Mouse (Mus musculus): ENCODE measurements around the gene Gid8. TPM values are rescaled to one million over a fixed set of nuclear protein-coding genes. Genes with fewer than 3 reads are reported as not detected.
"Not testable (repeated sequence)": the region's sequence is repeated elsewhere in the genome, so short reads cannot be mapped to it uniquely, and the experiment has no call there.

Gid8 gene
- total RNA-seq, 2 experiments from 2014 or later: 57.5 to 60.0 TPM

DNA sequence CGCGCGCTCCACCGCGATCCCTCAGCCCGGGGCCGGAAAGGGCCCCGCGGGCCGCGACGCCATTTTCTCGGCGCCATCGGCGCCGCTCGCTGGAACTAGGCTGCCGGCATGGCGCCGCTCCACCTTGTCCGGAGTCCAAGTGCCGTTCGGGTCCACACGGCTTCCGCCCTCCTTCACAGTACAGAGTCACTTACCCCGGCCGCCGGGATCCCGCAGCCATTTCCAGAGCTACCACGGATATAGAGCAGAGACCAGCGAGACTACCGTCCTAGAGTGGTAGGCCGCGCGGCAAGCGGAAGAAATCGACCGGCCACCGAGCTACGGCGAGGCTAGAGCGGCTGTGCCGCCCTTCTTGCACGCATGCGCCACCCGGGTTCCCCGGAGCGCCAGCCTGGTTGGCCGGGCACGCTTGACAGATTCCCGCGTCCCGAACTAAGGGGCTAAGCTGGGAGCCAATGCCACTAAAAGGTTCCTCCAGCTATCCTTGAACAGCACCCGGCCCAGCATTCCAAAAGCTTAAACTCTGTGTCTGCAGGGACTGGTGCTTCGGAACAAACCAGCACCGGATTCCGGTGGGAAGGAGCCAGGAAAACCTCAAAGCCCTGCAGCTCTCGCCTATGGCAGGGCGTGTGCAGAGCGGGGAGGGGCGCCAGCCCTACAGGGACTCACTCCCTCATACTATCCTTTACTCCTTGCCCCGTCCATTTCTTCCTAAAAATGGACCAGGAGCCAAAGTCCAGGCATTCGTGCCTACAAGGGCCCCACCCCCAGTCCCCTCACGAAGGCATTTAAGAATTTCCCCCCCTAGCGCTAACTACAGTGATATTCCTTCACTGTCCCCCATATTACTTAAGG is 7.9 kb upstream of the Gid8 start:
- Histone ChIP-seq H3K4me3 (peak overlapping the region; percentile 74), H3K27ac (peak overlapping the region; percentile 96)
- TF ChIP-seq CTCF (conservative IDR thresholded peaks at IDR 0.05): no peak
- peak; percentile 90 to 93 for DNase-seq (ENCODE audit: low spot score in 2 of 2)

DNA sequence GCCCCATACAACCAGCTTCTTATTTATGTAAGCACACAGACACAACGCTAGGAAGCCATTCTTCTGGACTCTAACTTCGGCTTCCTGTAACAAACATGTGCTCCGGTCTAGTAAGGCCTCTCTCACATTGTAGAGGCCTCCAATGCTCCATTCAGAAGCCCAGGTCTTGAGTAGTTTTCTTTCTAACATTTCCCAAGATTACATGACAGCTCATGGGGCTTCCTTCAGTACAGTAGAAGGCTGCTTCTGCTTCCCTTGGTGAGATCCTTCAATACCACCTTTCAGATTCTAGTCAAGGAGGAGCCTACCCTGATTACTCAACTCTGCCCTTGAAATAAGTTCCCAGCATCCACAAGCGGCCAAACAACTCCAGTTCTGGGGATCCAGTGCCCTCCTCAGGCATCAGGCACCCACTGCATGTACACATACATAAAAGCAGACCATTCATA is 7.2 kb upstream of the Gid8 start:
- Histone ChIP-seq H3K4me3 (peak overlapping the region; percentile 74), H3K27ac (peak overlapping the region; percentile 96)
- TF ChIP-seq CTCF (conservative IDR thresholded peaks at IDR 0.05): 0 out of 2 replicates have a peak, but pooled peaks have one; percentile 17
- no peak for DNase-seq (ENCODE audit: low spot score in 2 of 2)

DNA sequence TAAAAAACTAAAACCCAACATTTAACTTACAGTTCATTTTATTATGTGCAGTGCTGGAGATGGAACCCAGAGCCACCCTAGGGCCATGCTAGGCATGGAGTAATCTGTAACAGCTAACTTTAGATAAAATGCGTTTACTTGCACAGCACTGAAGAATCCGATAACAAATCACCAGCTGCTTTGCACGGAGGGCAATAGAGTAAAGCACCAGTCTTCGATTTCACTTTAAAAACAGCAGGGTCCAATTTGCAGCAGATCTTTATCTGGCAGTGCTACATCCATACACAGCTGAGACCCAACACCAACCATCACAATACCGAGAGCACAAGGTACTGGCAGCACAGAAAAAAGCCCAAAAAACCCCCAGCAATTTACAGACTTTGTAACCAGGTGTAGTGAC is 6.7 kb upstream of the Gid8 start:
- Histone ChIP-seq H3K27ac (no peak overlapping the region), H3K4me3 (no peak overlapping the region)
- no peak for DNase-seq (ENCODE audit: low spot score in 2 of 2)
- no peak for TF ChIP-seq CTCF (conservative IDR thresholded peaks at IDR 0.05)

DNA sequence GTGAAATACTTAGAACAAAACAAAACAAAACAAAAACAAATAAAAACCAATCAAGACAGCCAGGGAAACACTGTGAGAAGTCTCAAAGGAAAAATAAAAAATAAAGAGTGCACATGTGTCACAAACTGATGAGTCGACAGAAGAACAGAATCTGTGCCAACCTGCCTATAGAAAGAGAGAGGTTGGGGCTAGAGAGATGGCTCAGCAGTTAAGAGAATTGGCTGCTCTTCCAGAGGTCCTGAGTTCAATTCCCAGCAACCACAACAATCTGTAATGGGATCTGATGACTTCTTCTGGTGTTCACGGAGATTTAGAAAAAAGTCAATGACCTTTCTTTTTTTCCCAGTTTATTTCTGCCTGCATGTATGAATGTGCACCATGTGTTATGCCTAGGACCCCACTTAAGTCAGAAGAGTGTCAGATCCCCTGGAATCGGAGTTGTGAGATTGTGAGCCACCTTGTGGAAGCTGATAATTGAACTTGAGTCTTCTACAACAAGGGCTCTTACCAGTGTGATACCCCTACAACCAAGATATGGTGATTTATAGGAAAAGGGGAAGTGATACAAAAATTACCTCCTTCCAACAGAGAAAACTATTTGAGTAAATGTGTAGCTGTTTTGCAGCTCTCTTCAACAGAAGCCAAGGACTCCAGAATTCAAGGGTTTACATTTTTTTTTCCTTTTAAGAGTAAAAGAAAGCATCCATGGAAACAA is 6.1 kb upstream of the Gid8 start:
- no peak for TF ChIP-seq CTCF (conservative IDR thresholded peaks at IDR 0.05)
- Histone ChIP-seq H3K4me3 (no peak overlapping the region), H3K27ac (no peak overlapping the region)
- DNase-seq (ENCODE audit: low spot score in 2 of 2): no peak

DNA sequence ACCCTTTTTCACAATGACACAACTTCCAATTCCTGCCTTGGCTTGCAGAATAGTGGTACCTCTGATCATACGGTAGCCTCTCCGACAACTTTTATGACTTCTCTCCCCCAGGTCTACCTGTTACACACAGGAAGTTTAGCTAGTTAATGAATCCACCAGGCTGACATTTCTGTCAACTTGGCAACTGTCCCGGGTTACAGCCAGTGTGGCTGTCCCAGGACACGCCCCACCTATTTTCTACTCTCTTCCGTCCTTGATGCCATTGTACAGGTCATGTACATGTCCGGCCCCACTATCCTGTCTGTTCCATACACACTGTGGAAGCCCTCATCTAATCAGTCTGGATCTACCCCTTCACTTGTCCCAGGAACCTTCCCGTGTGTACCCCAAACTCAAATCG is 5.3 kb upstream of the Gid8 start:
- Histone ChIP-seq H3K4me3 (no peak overlapping the region), H3K27ac (no peak overlapping the region)
- TF ChIP-seq CTCF (conservative IDR thresholded peaks at IDR 0.05): no peak
- no peak for DNase-seq (ENCODE audit: low spot score in 2 of 2)

DNA sequence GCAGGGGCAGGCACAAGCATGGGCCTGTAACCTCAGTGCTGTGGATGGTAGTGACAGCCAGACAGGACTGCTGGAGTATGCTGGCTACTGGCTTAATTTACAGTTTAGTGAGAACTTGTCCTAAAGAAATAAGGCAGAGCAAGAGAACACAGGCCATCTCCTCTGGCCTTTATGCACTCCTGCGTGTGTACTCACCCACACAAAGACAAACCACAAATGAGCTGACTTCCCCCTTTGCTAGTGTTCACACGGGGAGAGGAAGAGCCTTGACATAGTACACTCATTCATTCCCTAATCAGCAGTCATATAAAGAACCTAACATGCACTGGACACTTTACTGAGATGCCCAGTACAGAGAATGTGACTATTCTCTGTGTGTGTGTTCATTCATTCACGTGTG is 4.9 kb upstream of the Gid8 start:
- DNase-seq (ENCODE audit: low spot score in 2 of 2): no peak
- TF ChIP-seq CTCF (conservative IDR thresholded peaks at IDR 0.05): no peak
- H3K27ac ChIP-seq: no peak overlapping the region
- H3K4me3 ChIP-seq: no peak overlapping the region

DNA sequence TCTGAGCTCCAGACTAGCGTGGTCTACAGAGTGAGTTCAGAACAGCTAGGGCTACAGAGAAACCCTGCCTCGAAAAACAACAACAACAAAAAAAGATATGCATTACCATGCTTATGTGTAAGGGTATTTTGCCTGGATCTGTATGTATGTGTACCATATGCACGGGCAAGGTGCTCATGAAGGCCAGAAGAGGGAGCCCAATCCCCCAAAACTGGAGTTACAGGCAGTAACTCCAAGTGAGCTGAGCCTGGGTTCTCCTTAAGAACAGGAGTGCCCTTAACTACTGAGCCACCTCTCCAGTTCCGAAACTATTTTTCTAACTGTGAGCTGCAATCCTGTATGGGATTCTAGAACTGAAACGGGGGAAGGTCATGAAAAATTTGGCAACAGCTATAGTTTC is 3.9 kb upstream of the Gid8 start:
- H3K4me3 ChIP-seq: no peak overlapping the region
- peak; percentile 39 for TF ChIP-seq CTCF (conservative IDR thresholded peaks at IDR 0.05)
- DNase-seq (ENCODE audit: low spot score in 2 of 2): no peak
- H3K27ac ChIP-seq: no peak overlapping the region

DNA sequence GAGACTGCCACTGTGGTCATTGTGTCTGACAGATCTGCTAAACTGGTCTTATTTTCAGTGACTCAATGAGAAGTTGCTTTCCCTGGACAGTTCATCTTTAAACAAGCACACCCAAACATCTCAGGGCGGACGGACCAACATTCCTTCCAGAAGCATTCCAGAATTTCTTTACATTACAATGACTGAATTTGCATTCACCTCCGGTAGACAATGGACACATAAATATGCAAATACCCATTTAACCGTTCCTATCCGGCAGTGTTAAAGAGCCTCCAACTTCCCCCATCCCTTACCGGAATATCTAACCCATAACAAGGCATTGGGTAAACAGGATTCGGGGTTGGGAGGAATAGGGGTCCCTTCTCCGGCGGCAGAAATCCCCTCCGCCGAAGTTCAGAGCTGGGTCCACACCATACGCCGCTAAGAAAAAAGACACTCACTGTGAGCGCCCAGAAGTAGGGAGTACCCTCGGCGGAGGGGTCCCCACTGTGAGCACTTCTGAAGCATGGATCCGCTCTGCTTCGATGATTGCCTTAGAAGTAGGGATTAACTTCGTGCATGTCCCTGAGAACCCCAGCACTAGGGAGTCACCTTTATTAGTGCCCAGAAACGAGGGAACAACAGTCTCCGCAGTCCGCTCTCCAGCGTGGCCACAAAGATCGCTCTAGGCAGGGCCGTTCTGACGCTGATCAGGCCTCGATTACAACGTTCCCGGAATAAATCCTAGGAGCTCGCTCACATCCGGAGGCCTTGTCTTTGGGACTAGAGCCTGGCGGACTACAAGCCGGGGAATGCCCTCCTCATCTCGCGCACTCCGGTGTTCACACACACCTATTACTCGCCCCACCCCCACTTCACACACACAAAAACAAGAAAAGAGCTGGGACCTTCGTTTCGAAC is 644 bp upstream of the Gid8 start:
- TF ChIP-seq CTCF (conservative IDR thresholded peaks at IDR 0.05): no peak
- DNase-seq (ENCODE audit: low spot score in 2 of 2): no peak
- Histone ChIP-seq H3K4me3 (peak overlapping the region; percentile 99), H3K27ac (peak overlapping the region; percentile 99)

DNA sequence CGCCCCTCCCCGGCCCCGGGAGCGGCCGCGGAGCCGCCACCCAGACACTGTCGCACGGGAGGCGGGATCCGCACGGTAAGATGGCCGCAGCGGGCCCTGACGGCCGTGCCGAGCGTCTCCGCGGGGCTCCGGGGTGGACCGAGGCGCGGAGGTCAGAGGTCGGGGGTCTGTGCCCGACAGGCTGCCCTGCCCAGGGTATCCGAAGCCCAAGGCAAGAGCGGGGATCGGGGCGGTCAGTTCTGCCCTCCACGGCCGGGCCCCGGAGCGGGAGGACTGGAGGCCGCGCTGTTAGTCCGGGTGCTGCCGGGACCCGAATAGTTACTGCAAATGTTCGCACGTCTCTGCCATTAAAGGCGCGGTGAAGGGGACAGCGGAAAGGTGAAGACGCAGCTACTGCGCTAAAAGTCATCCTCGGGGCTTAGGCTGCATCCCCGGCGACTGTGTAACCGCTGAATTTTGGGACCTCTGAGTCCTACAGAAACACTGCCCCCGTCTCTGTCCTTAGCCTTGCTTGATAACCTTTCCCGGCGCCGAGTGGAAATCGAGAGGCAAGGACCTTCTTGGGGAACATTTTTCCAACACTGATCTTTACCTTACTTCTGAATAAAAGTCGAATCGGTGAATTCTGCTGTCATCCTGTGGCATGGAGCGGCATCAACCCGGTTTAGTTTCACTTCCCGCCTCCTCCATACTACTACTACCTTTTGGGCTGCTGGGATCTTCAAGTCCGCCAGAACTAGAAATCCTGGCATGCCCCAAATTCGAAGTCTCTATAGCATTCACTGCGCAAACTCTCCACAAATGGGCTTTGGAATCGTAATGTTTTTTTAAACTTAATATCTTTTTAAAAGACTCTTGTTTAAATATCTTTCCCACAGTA is 599 bp downstream of the Gid8 start:
- DNase-seq (ENCODE audit: low spot score in 2 of 2): no peak
- peak; percentile 11 for TF ChIP-seq CTCF (conservative IDR thresholded peaks at IDR 0.05)
- H3K27ac ChIP-seq: peak overlapping the region; percentile 99
- H3K4me3 ChIP-seq: peak overlapping the region; percentile 99

DNA sequence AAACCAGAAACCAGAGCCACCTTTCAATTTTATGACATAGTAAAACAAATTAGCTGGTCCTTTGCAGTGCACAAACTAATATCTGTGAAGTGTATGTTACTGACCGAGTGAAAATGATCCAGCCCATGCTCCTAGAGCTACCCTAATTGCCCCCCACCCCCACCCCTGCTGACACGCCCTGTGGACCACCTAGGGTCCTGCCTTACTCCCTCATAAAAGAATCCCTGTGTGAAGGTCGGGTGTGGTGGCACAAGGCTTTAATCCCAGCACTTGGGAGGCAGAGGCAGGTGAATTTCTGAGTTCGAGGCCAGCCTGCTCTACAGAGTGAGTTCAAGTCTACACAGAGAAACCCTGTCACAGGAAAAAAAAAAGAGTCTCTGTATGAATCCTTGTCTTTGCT is 1.6 kb downstream of the Gid8 start:
- DNase-seq (ENCODE audit: low spot score in 2 of 2): no peak
- Histone ChIP-seq H3K4me3 (peak overlapping the region; percentile 99), H3K27ac (no peak overlapping the region)
- TF ChIP-seq CTCF (conservative IDR thresholded peaks at IDR 0.05): no peak

DNA sequence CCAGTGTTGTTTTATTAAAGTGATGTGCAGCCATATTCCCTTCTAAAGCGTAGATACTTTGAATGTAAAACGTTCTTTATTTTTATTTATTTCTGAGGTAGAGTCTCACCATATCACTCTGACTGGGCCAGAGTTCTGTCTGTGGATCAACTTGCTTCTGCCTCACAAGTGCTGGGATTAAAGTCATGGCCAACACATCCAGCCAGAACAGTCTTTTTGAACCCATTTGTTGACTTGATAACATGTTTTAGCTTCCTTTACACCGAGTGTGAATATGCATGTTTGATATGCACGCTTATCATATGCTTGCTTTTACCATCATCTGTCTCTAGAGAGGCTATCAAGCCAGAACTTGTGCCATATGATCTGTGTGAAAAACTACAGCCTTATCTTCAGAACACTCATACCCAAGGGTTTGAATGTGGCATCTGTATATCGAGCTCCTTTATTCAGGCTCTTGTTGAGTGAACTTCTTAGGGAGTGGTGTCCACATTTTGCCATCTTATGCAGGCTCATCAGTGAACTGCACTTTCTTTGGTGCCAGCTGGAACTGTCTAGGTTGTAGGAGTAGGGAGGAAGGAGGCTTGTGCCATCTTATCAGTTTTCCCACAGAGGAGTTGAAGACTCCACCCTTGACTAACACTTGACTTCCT is 2.2 kb downstream of the Gid8 start:
- no peak overlapping the region for H3K27ac ChIP-seq
- H3K4me3 ChIP-seq: no peak overlapping the region
- DNase-seq (ENCODE audit: low spot score in 2 of 2): no peak
- TF ChIP-seq CTCF (conservative IDR thresholded peaks at IDR 0.05): no peak

DNA sequence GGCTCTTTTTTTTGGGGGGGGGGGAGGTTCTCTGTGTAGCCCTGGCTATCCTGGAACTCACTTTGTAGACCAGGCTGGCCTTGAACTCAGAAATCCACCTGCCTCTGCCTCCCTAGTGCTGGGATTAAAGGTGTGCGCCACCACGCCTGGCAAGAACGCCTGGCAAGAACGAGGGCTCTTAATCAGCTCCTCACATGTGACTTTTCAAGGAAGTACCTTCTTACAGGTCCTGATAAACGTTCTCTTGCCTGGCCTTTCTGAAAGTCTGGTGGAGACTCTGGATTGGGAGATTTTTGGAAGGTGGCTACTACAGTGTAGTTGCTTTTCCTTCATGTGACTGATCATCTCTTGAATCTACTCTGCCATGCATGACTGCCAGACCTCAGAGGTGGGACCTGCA is 12.8 kb downstream of the Gid8 start:
- not testable (repeated sequence) for DNase-seq (ENCODE audit: low spot score in 2 of 2); H3K27ac ChIP-seq; H3K4me3 ChIP-seq

Measured in layer of hippocampus, adult 2 months (tissue).